Mouse (Mus musculus): ENCODE measurements around the gene Wdr66.

Wdr66 gene

GRCm38 (mm10) chr5:123357253-123357652, 105.4 kb downstream of the Wdr66 start:
- DNase-seq (ENCODE audit: low read depth, low spot score) = no peak

GRCm38 (mm10) chr5:123359431-123359830, 107.5 kb downstream of the Wdr66 start:
- no peak for DNase-seq (ENCODE audit: low read depth, low spot score)

- no peak for DNase-seq (ENCODE audit: low read depth, low spot score)
Observed at GRCm38 (mm10) chr5:123362911-123363310, 111.0 kb downstream of the Wdr66 start.

GRCm38 (mm10) chr5:123364302-123364971, 112.5 kb downstream of the Wdr66 start:
- no peak for DNase-seq (ENCODE audit: low read depth, low spot score)

GRCm38 (mm10) chr5:123368869-123369488, 117.1 kb downstream of the Wdr66 start:
- DNase-seq (ENCODE audit: low read depth, low spot score) = peak; percentile 61

- no peak for DNase-seq (ENCODE audit: low read depth, low spot score)
Observed at GRCm38 (mm10) chr5:123370049-123370448, 118.1 kb downstream of the Wdr66 start.

GRCm38 (mm10) chr5:123375262-123375661, 123.4 kb downstream of the Wdr66 start:
- peak; percentile 78 for DNase-seq (ENCODE audit: low read depth, low spot score)

GRCm38 (mm10) chr5:123375793-123376452, 124.0 kb downstream of the Wdr66 start:
- peak; percentile 92 for DNase-seq (ENCODE audit: low read depth, low spot score)

GRCm38 (mm10) chr5:123376569-123376968, 124.7 kb downstream of the Wdr66 start:
- no peak for DNase-seq (ENCODE audit: low read depth, low spot score)
